Mouse (Mus musculus) embryonic facial prominence, embryonic 15.5 days (tissue): Measurements from ENCODE around the gene Blnk. TPM values are rescaled to one million over a fixed set of nuclear protein-coding genes. Genes with fewer than 3 reads are reported as not detected.

Source experiments
- ATAC-seq: fragments of 200-750 bp; cut with Nextera tagmentation; 2 replicates; pipeline ENCODE4 v1.8.0; 2017; ENCODE audit warnings: low read depth, moderate TSS enrichment; ENCODE audit not compliant: insufficient number of reproducible peaks, low FRiP score, low TSS enrichment
- H3K27ac ChIP-seq: fragments of 300-500 bp; sonication (generic); replicated peaks from 2 replicates; pipeline ENCODE4 v1.5.1; 2015; ENCODE audit warnings: mild to moderate bottlenecking, inconsistent platforms
- H3K27me3 ChIP-seq: fragments of 300-500 bp; sonication (generic); 2 replicates; pipeline ENCODE4 v1.6.1; 2015; ENCODE audit warnings: inconsistent platforms
- H3K36me3 ChIP-seq: fragments of 300-500 bp; sonication (generic); 2 replicates; pipeline ENCODE4 v1.6.1; 2015; ENCODE audit warnings: mild to moderate bottlenecking, inconsistent platforms
- H3K4me1 ChIP-seq: fragments of 300-500 bp; sonication (generic); 2 replicates; pipeline ENCODE4 v1.6.1; 2015; ENCODE audit warnings: inconsistent platforms
- H3K4me2 ChIP-seq: fragments of 300-500 bp; sonication (generic); replicated peaks from 2 replicates; pipeline ENCODE4 v1.6.1; 2015; ENCODE audit warnings: mild to moderate bottlenecking, inconsistent platforms
- H3K4me3 ChIP-seq: fragments of 300-500 bp; sonication (generic); replicated peaks from 2 replicates; pipeline ENCODE4 v1.5.1; 2015; ENCODE audit warnings: mild to moderate bottlenecking, inconsistent platforms
- H3K9ac ChIP-seq: fragments of 300-500 bp; sonication (generic); 2 replicates; pipeline ENCODE4 v1.6.1; 2015; ENCODE audit warnings: inconsistent platforms
- H3K9me3 ChIP-seq: fragments of 300-500 bp; sonication (generic); replicated peaks from 2 replicates; pipeline ENCODE4 v1.6.1; 2016; ENCODE audit warnings: inconsistent platforms
- WGBS: fragments of 180-500 bp; shearing (Covaris S2); methylation state at CpG from one replicate; pipeline ENCODE4 v1.1.7; 2015; 5-methylcytosine and 5-hydroxymethylcytosine counted together
- polyA plus RNA-seq: library from polyadenylated mRNA; unstranded; fragments of >200 nt; fragmentation: Nextera tagmentation; extraction: Ambion mirVana; gene quantifications from 2 replicates; pipeline ENCODE4 v1.2.1, GENCODE M21; 2015

Blnk gene
- polyA plus RNA-seq, 1 experiment from 2014 or later, result 5.2 TPM

DNA sequence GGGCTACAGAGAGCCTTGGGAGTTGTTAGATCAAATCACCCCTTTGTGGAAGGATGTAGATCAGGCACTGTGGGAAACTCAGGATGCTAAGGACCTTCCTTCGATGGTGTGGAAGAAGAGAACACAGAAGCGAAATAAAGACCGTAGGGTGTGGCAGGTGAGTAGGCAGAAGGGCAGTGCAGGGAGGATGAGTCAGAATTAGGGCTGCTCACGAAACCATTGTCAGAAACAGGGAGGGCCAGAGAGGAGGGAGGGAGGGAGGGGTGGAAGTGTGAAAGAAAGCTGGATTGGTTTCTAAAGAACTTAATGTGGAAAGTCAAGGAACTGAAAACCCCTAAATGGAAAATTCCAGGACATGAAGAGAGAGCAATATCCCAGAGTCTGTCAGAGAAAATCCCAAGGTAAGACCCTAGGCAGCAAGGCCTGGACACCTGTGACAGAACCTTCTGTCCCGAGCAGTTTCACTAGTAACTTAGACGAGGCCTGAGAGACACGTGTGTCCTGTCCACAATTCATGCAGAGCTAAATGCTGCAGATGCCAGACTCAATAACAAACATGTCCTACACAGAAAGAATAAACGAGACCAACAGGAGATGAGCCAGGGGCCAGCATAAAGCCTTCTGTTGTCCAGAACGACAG, 4.3 kb downstream of the Blnk start:
- no peak overlapping the region for H3K27ac ChIP-seq
- no peaks in the 10 kb centered on the region for H3K27me3 ChIP-seq
- H3K4me2 ChIP-seq, result no peak overlapping the region
- 0 out of 2 replicates have a peak, but pooled peaks cover 7% of the 10 kb centered on the region for H3K4me1 ChIP-seq
- 74% methylated on average over 9 of the region's 9 CpGs for WGBS
- H3K36me3 ChIP-seq, result no peaks in the 10 kb centered on the region
- no peak overlapping the region for H3K4me3 ChIP-seq
- ATAC-seq, result no peak
- H3K9me3 ChIP-seq, result no peaks in the 10 kb centered on the region
- H3K9ac ChIP-seq, result no peak overlapping the region

DNA sequence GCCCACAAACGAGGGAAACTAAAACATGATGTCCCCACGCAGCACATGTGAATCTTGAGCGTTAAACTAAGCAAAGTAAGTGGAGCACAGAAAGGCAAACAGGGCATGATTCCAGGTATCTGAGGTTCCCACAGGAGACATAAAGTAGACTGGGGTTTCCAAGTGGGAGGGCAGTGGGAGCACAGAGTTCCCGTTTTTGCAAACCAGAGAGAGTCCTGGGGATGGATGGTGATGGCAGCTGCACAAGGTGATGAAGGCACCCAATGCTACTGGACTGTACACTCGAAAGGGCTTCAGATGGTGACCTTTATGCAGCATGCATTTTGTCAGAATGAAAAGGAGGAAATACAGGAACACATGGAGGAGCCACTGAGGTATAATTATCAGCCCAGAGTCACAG, 5.5 kb downstream of the Blnk start:
- H3K9me3 ChIP-seq, result no peaks in the 10 kb centered on the region
- no peaks in the 10 kb centered on the region for H3K27me3 ChIP-seq
- no peak overlapping the region for H3K4me3 ChIP-seq
- WGBS, result 70% methylated on average over 5 of the region's 5 CpGs
- no peak overlapping the region for H3K4me2 ChIP-seq
- H3K27ac ChIP-seq, result no peak overlapping the region
- 0 out of 2 replicates have a peak, but pooled peaks cover 2% of the 10 kb centered on the region for H3K4me1 ChIP-seq
- no peak for ATAC-seq
- no peak overlapping the region for H3K9ac ChIP-seq
- H3K36me3 ChIP-seq, result no peaks in the 10 kb centered on the region

DNA sequence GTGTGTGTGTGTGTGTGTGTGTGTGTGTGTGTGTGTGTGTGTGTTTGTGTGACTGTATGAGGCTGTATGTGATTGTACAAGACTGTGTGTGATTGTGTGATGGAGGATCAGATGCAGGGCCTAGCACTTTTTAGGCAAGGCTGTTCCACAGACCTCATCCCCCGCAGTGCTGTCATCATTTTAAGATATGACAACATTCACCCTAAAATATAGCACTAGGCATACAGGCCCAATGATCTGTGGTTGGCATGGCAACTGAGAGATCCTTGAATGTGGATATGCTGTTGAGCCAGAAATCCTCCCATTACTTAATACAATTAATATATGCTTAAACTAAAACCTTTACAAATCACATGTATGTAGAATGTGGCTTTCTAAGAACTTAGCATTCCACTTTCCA, 9.8 kb downstream of the Blnk start:
- ATAC-seq, result no peak

DNA sequence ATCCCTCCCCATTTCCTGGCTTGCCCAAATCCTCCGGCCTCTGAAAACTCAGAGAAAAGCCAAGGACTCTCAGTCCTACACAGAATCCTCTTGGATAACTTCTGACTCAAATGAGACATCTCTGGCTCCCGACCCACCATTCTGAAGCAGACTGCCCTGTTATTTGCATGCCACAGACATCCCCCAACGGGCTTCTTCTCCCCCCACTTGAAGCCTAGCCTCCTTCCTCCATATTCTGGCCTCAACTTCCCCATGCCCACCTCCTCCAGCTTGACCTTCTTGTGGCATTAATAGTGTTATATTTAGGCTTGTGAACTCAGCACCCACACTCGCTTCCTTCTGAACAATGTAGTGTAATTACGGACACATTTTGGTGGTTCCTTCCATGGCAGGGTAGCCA, 13.7 kb downstream of the Blnk start:
- no peak overlapping the region for H3K4me3 ChIP-seq
- H3K4me1 ChIP-seq, result no peaks in the 10 kb centered on the region
- no peak overlapping the region for H3K9ac ChIP-seq
- WGBS, result 76% methylated on average over 5 of the region's 5 CpGs
- H3K36me3 ChIP-seq, result no peaks in the 10 kb centered on the region
- no peaks in the 10 kb centered on the region for H3K27me3 ChIP-seq
- no peak for ATAC-seq
- no peak overlapping the region for H3K27ac ChIP-seq
- H3K9me3 ChIP-seq, result no peaks in the 10 kb centered on the region
- no peak overlapping the region for H3K4me2 ChIP-seq

More for the DNA sequence above, 9.8 kb downstream of the Blnk start:
- no peaks in the 10 kb centered on the region for H3K4me1 ChIP-seq
- H3K36me3 ChIP-seq, result no peaks in the 10 kb centered on the region
- no peaks in the 10 kb centered on the region for H3K9me3 ChIP-seq
- no peaks in the 10 kb centered on the region for H3K27me3 ChIP-seq
- 100% methylated on average over 1 of the region's 1 CpGs for WGBS
- H3K4me2 ChIP-seq, result no peak overlapping the region
- no peak overlapping the region for H3K4me3 ChIP-seq
- no peak overlapping the region for H3K9ac ChIP-seq
- H3K27ac ChIP-seq, result no peak overlapping the region

DNA sequence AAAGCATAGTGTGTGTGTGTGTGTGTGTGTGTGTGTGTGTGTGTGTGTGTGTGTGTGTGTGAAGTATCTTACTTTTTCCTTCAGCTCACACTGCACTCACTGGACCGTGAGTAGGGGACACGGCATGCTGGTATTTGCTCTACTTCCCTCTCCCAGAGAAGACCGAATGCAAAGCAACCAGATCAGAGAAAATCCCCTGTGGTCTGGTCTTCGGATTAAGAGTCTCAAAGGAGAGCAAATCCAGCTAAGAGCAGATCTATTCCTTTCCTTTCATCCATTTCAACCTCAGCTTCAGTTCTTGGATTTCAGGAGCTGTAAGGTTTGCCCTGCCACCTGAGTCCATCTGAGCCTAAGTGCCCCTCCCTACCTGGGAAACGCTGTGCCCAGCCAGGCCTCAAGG, 16.3 kb downstream of the Blnk start:
- 35% methylated on average over 5 of the region's 5 CpGs for WGBS
- ATAC-seq, result no peak
- no peak overlapping the region for H3K9ac ChIP-seq
- no peak overlapping the region for H3K4me3 ChIP-seq
- no peak overlapping the region for H3K27ac ChIP-seq
- no peak overlapping the region for H3K4me2 ChIP-seq
- no peaks in the 10 kb centered on the region for H3K4me1 ChIP-seq
- no peaks in the 10 kb centered on the region for H3K27me3 ChIP-seq
- H3K36me3 ChIP-seq, result no peaks in the 10 kb centered on the region
- no peaks in the 10 kb centered on the region for H3K9me3 ChIP-seq

DNA sequence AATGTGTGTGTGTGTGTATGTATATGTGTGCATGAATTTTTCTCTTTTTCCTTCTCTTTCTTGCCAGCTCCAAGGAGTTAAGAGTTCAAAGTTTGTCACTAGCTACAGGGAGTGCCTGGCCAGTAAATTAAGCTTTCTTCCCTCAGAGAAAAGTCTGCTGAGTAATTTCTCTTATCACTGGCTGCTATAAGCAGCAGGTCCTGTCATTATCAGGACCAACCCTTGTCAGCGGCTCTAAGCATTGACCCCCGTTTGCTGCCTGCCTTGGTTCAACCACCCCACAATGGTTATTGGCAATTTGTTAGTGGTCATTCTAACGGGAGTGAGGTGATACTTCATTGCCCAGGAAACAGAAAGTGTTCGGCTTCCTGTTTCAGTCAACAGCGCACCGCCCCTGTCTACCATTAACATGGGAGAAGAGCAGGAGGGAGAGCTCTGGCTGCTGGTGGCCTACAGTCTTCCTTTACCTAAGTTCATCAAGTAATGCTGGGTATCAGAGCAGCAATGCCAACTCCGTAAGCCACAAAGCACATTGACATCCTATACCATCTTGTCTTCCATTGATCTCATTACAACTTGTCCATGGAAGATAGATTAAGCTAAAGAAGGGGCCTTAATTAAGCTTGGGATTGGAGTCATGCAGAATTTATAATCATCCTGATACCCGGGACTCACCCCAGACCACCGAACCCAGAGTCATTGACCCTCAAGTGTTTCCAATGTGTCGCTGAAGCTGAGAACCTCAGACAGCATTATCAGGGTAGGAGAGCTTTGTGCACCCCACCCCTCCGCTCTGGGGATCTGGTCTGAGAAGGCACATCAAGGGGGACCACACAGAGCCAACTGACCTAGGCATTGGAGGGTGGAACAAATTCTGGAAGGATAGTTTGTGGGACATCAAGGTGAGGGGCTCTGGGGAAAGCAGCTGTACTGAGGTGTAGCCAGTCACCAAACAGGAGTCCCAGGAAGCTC, 17.1 kb downstream of the Blnk start:
- no peak for ATAC-seq
- no peak overlapping the region for H3K4me2 ChIP-seq
- no peaks in the 10 kb centered on the region for H3K4me1 ChIP-seq
- no peak overlapping the region for H3K27ac ChIP-seq
- H3K9ac ChIP-seq, result no peak overlapping the region
- no peaks in the 10 kb centered on the region for H3K9me3 ChIP-seq
- WGBS, result 82% methylated on average over 11 of the region's 11 CpGs
- no peak overlapping the region for H3K4me3 ChIP-seq
- H3K36me3 ChIP-seq, result no peaks in the 10 kb centered on the region
- no peaks in the 10 kb centered on the region for H3K27me3 ChIP-seq

DNA sequence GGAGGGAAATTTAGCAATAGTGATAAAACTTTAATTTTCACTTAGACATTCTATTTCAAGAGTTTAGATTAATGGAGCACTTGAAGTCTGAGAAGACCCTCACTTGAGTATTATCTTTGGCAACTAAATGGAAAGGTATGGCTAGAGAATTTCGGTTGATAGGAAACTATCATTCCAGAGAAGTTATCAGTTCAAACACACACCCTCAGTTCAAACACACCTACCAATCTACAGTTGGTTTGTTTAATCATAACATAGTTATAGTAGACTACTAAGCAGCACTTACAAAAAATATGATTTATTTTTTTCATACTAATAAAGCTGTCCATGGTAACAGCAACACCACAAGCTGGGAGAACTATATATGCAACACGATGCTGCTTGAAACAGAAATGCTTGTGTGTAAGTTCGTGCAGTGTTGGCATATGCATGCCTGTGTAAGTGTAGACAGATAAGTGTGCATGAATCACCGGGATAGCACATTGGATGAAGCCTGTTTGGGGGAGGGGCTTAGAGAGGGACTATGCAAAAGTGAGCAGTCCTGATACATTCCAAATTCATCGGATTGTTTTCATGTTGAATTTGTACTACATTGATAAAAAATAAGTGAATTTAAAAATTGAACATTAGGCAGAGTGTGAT, 22.9 kb downstream of the Blnk start:
- Histone ChIP-seq H3K4me3 (no peak overlapping the region), H3K27ac (no peak overlapping the region), H3K9ac (no peak overlapping the region), H3K36me3 (no peaks in the 10 kb centered on the region), H3K4me1 (no peaks in the 10 kb centered on the region), H3K27me3 (no peaks in the 10 kb centered on the region), H3K9me3 (no peaks in the 10 kb centered on the region), H3K4me2 (no peak overlapping the region)
- 79% methylated on average over 5 of the region's 5 CpGs for WGBS
- no peak for ATAC-seq

DNA sequence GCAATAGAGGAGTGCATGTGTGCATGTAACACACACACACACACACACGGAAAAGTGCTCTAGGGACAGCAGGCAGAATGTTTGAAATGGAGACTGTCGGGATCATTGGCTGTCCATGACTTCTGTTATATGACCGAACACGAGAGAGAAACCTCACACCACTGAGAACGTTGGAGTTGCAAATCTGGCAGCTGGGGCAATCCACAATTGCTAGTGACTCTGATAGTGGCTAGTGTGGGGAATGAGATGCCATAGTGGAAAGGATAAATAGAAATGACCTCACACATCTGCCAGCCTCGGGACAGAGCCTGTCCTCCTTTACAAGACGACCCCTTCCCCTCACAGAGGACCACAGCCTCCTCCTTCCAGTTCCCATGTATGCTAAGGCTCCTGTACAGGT, 23.6 kb downstream of the Blnk start:
- Histone ChIP-seq H3K27ac (no peak overlapping the region), H3K9ac (no peak overlapping the region), H3K4me2 (no peak overlapping the region), H3K36me3 (no peaks in the 10 kb centered on the region), H3K4me1 (no peaks in the 10 kb centered on the region), H3K9me3 (no peaks in the 10 kb centered on the region), H3K4me3 (no peak overlapping the region), H3K27me3 (no peaks in the 10 kb centered on the region)
- WGBS, result 69% methylated on average over 7 of the region's 7 CpGs
- no peak for ATAC-seq

DNA sequence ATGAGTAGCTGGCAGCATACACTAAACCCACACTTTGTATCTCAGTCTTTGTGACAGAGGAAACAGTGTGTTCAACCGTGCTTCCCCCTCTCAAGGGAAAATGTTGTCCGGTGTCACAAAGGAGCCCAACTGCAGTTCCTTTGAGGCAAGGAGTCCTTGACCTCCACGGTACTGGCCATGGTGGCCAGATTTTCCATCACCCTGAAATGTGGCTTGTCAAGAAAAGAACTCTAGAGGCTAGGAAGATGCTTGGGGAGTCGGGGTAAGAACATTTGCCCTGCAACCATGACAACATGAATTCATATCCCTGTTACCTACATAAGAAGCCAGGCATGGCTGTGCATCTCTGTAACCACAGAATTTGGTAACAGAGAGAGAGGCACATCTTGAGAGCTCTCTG, 24.0 kb downstream of the Blnk start:
- Histone ChIP-seq H3K27me3 (no peaks in the 10 kb centered on the region), H3K27ac (no peak overlapping the region), H3K4me2 (no peak overlapping the region), H3K9me3 (no peaks in the 10 kb centered on the region), H3K9ac (no peak overlapping the region), H3K36me3 (no peaks in the 10 kb centered on the region), H3K4me1 (no peaks in the 10 kb centered on the region), H3K4me3 (no peak overlapping the region)
- ATAC-seq, result no peak
- 69% methylated on average over 4 of the region's 4 CpGs for WGBS

DNA sequence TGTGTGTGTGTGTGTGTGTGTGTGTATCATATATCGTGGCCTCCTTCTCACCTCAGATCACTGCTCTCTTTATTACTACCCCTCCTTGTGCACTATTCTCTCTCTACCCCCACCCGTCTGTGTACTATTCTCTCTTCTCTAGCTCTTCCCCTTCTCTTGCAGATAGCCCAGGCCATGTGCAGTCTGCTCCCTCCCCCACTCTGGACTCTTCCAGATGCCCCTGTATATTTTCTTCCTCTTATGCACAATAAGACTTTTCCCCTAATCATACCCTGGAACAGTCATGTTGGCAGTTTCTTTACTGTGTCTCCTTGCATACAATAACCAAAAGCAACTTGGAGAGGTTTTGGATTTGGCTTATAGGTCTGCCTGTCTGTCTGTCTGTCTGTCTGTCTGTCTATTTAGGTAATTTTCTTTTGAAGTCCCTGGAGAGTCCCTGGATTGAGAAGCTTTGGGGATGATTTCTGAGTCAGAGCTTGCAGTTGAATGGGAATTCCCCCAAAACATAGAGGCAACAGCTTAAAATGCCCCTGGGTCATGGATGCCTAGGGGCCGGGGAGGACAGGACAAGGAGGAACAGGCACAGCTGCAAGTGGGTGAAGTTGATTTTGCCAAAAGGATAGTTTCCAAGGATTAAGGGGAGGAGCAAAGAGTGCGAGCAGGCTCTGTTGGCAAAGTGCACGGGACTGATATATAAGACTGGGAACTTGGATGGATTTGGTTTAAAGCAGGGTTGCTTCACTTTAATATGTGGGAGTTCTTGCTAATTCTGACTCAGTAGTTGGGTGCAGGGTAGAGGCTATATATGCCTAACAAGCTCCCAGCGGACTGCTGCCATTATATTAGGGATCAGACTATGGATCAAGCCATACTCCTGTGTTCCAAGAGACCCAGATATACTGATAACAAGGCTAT, 29.1 kb downstream of the Blnk start:
- Histone ChIP-seq H3K36me3 (no peaks in the 10 kb centered on the region), H3K9me3 (no peaks in the 10 kb centered on the region), H3K27me3 (no peaks in the 10 kb centered on the region), H3K4me3 (no peak overlapping the region), H3K4me2 (no peak overlapping the region), H3K9ac (no peak overlapping the region), H3K4me1 (no peaks in the 10 kb centered on the region), H3K27ac (0 out of 2 replicates have a peak overlapping the region, but pooled peaks have one; percentile 11)
- no peak for ATAC-seq
- 64% methylated on average over 6 of the region's 6 CpGs for WGBS
